Mouse (Mus musculus): Measurements from ENCODE around the gene Aqp8.

The Aqp8 gene

GRCm38 (mm10) chr7:123462070-123462501 lies at the start of gene Aqp8:
Gene Aqp8, plus strand, starts transcription at chr7:123462291.
- no peak for DNase-seq

GRCm38 (mm10) chr7:123416803-123417202 lies 45.3 kb upstream of the Aqp8 start:
- DNase-seq, result no peak

- no peak for DNase-seq
These were observed 44.4 kb upstream of the Aqp8 start for GRCm38 (mm10) chr7:123417661-123418060.

GRCm38 (mm10) chr7:123419984-123420383 lies 42.1 kb upstream of the Aqp8 start:
- no peak for DNase-seq

- no peak for DNase-seq
These were observed 40.1 kb upstream of the Aqp8 start for GRCm38 (mm10) chr7:123421958-123422357.

GRCm38 (mm10) chr7:123424281-123424680 lies 37.8 kb upstream of the Aqp8 start:
- no peak for DNase-seq

GRCm38 (mm10) chr7:123425134-123425757 lies 36.8 kb upstream of the Aqp8 start:
- no peak for DNase-seq

GRCm38 (mm10) chr7:123429624-123430410 lies 32.3 kb upstream of the Aqp8 start:
- no peak for DNase-seq

- DNase-seq, result no peak
These were observed 31.7 kb upstream of the Aqp8 start for GRCm38 (mm10) chr7:123430411-123430705.

- DNase-seq, result no peak
These were observed 30.9 kb upstream of the Aqp8 start for GRCm38 (mm10) chr7:123431206-123431605.

GRCm38 (mm10) chr7:123442079-123442478 lies 20.0 kb upstream of the Aqp8 start:
- no peak for DNase-seq

- no peak for DNase-seq
These were observed 13.3 kb upstream of the Aqp8 start for GRCm38 (mm10) chr7:123448794-123449193.

GRCm38 (mm10) chr7:123449676-123450075 lies 12.4 kb upstream of the Aqp8 start:
- no peak for DNase-seq

- no peak for DNase-seq
These were observed 11.6 kb upstream of the Aqp8 start for GRCm38 (mm10) chr7:123450515-123450914.

- DNase-seq, result no peak
These were observed 9.5 kb upstream of the Aqp8 start for GRCm38 (mm10) chr7:123452551-123452950.

GRCm38 (mm10) chr7:123453066-123453465 lies 9.0 kb upstream of the Aqp8 start:
- no peak for DNase-seq

- DNase-seq, result no peak
These were observed 7.0 kb upstream of the Aqp8 start for GRCm38 (mm10) chr7:123455088-123455487.

GRCm38 (mm10) chr7:123458309-123458708 lies 3.8 kb upstream of the Aqp8 start:
- DNase-seq, result no peak

- no peak for DNase-seq
These were observed 2.8 kb upstream of the Aqp8 start for GRCm38 (mm10) chr7:123459247-123459646.

GRCm38 (mm10) chr7:123461316-123461715 lies 775 bp upstream of the Aqp8 start:
- no peak for DNase-seq

- no peak for DNase-seq
These were observed 1.5 kb downstream of the Aqp8 start for GRCm38 (mm10) chr7:123463569-123463968.

GRCm38 (mm10) chr7:123465692-123466387 lies 3.7 kb downstream of the Aqp8 start:
- DNase-seq, result peak; percentile 34 to 42

- no peak for DNase-seq
These were observed 5.9 kb downstream of the Aqp8 start for GRCm38 (mm10) chr7:123467961-123468360.

- no peak for DNase-seq
These were observed 25.6 kb downstream of the Aqp8 start for GRCm38 (mm10) chr7:123487703-123488102.
